Mouse (Mus musculus) MEL (cell line): ENCODE data around the gene Mertk.

Experiments used
- CTCF ChIP-seq, 3 experiments: IDR thresholded peaks in 2 of 3; conservative IDR thresholded peaks in 1 of 3; 2 replicates each; pipeline ENCODE4 v1.5.1; 2011 to 2012; ENCODE audit warnings: low read length in 3 of 3, low read depth in 2 of 3, mild to moderate bottlenecking in 2 of 3, improper control_type of control experiment in 1 of 3, inconsistent platforms in 1 of 3, mixed read lengths in 1 of 3, moderate library complexity in 1 of 3; ENCODE audit not compliant: control insufficient read depth in 1 of 3, insufficient read depth in 1 of 3, poor library complexity in 1 of 3, severe bottlenecking in 1 of 3
- E2F4 ChIP-seq: IDR thresholded peaks from 2 replicates; pipeline ENCODE4 v1.6.1; 2011; ENCODE audit warnings: low read depth, low read length, improper control_type of control experiment, borderline replicate concordance
- MXI1 ChIP-seq: IDR thresholded peaks from 2 replicates; pipeline ENCODE4 v1.6.1; 2011; ENCODE audit warnings: mild to moderate bottlenecking, low read depth, low read length, improper control_type of control experiment
- POLR2A ChIP-seq, 2 experiments: IDR thresholded peaks; 2 replicates each; pipeline ENCODE4 v1.6.1; 2011 to 2012; ENCODE audit warnings: low read length in 2 of 2, mild to moderate bottlenecking in 2 of 2, control low read depth in 1 of 2, improper control_type of control experiment in 1 of 2, low read depth in 1 of 2, moderate library complexity in 1 of 2; ENCODE audit not compliant: control insufficient read depth in 1 of 2, insufficient read depth in 1 of 2, poor library complexity in 1 of 2
- SIN3A ChIP-seq: IDR thresholded peaks from 2 replicates; pipeline ENCODE4 v1.6.1; 2012; ENCODE audit warnings: low read length, improper control_type of control experiment, inconsistent platforms
- ZKSCAN1 ChIP-seq: IDR thresholded peaks from 2 replicates; pipeline ENCODE4 v1.6.1; 2012; ENCODE audit warnings: low read depth, mild to moderate bottlenecking, inconsistent platforms, low read length, improper control_type of control experiment, moderate library complexity

GRCm38 (mm10) chr2:128758724-128759340 is 60.1 kb downstream of the Mertk start:
- no peak for TF ChIP-seq CTCF (IDR thresholded peaks at IDR 0.05 in 2 of 3, conservative IDR thresholded peaks at IDR 0.05 in 1 of 3; ENCODE audit: control insufficient read depth in 1 of 3, insufficient read depth in 1 of 3, low read depth in 2 of 3, low read length in 3 of 3, poor library complexity in 1 of 3, severe bottlenecking in 1 of 3)
- no peak for TF ChIP-seq POLR2A (IDR thresholded peaks at IDR 0.05; ENCODE audit: control insufficient read depth in 1 of 2, insufficient read depth in 1 of 2, low read depth in 1 of 2, low read length in 2 of 2, poor library complexity in 1 of 2)
- TF ChIP-seq SIN3A, result no peak
- no peak for TF ChIP-seq E2F4
- no peak for TF ChIP-seq MXI1
- no peak for TF ChIP-seq ZKSCAN1
